Mouse (Mus musculus) CD4-positive naive resting alpha-beta T cell, adult 57 days (primary cell): ENCODE measurements around the gene Lexm. TPM values are rescaled to one million over a fixed set of nuclear protein-coding genes. Genes with fewer than 3 reads are reported as not detected.

Experiments
- total RNA-seq: library from RNA; stranded (reverse); gene quantifications from one replicate; pipeline ENCODE4 v1.2.4, GENCODE M21; 2023

Gene Lexm
- not detected for total RNA-seq

DNA sequence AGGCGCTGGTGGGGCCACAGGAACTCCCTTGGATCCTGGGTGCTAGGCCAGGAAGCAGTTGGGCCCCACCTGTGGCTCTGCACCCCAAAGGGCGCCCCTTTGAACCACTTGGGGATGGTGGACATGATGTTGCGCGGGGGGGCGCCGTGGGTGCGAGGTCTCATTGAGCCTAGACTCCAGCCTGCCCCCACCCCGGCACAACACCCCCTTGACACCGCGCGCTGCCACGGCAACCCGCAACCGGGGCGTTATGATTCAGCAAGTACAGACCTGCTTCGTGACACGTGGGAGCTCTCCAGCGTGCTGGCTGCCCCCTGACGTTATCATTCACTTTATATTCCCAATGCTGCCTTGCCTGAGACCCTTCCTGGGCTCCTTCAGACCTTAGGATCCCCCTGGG lies at the start of gene Lexm:
Lexm (minus strand) TSS at position 186 of the 400 bp plus-strand sequence.

DNA sequence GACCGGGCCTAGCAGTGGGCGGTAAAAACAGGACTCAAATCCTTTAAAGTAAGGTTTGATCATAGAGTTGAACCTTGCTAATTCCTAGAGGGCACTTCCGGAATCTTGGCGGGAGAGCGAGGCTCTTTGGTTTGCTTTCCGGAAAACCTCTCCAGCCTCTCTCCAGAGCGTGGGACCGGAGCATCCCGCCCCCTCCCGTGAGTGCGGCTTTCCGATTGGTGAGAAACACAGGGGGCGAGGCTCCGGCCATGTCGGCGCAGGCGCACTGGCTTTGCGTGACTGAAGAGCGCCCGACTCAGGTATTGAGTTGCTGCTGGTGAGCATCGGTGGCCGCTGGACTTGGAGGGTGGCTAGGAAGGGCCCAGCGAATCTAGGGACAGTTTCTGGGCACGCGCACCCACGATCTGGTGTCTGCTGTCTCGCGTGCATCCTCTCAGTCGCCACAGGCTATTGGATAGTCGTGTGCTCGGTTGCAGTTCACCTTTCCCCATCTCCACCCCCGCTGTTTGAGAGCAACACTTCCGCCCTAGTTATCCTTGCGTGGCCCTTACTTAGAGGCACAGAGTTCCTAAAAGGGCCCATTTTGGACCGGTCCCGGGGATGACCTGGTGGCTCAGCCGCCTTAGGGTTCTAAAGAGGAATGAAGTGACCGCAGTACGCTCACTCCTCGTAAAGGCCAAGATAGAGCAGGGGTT lies 33.9 kb upstream of the Lexm start, which contains the start of gene Pars2:
Pars2 (plus strand) TSS at position 237 of the 695 bp plus-strand sequence.

DNA sequence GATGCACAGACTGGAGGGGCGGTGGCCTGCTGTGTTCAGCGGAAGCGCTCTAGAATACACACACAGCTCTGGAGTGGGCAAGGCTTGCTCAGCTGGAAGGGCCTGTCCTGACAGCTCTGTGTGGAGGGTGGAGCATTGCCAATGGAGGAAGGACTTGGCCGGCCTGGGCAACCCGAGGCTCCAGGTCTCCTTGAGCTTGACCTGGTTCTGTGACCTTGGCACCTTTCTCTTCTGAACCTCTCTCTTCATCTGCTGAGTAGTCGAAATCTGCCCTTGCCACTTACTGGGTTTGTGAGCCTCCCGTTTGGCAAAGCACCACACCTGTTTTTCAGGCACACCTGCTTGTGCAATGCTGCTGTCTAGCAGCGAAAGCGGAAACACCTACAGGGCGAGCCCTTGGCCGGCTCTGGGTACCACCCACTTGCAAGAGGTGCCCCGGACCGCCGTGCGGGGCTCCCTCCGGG lies 5.0 kb upstream of the Lexm start, which contains the start of gene Ttc22:
Ttc22 (plus strand) TSS at position 403 of the 464 bp plus-strand sequence.

DNA sequence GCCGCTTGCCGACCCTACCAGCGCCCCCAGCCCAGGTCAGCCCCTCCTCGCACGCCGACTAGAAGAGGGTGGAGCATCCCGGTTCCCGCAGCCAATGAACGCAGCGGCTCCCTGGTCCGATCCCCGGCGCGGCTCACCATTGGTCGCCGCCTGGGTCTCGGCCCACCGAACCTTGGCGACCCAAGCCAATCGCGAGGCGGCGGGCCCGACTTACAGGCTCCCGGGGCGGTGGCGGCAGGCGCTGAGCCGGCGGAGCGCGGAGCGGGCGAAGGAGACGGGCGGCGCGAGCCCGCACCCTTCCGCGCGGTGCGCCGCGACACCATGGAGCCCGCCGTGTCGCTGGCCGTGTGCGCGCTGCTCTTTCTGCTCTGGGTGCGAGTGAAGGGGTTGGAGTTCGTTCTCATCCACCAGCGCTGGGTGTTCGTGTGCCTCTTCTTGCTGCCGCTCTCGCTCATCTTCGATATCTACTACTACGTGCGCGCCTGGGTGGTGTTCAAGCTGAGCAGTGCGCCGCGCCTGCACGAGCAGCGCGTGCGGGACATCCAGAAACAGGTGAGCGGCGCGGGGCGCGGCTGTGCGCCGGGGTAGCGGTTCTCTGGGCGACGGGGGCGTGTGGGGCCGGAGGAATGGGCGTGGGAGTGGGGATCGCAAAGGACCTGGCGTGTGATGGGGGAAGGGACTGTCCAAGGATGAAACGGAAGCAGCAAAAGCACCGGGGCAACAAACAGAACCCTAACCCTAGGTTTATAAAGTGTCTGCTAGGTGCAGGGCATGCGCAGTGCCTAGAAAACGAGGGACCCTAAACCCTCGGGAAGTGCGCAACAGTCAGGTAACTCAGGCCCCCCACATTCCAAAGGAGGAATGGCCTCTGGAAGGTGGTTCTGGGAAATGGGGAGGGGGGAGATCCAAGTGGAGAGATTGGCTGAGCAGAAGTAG lies 55.9 kb downstream of the Lexm start, which contains the start of gene Dhcr24:
Dhcr24 (plus strand) TSS at position 193 of the 936 bp plus-strand sequence.

Other genes with a start within 250 kb of the Lexm start
- gene Pcsk9, start 152.9 kb downstream of the Lexm start, total RNA-seq = not detected
- gene Bsnd, start 125.0 kb downstream of the Lexm start, total RNA-seq = not detected
- 23.4 TPM for gene Dhcr24, start 56.2 kb downstream of the Lexm start, total RNA-seq
- gene Ttc22, start 5.2 kb upstream of the Lexm start, total RNA-seq = not detected
- 6.8 TPM for gene Pars2, start 33.8 kb upstream of the Lexm start, total RNA-seq
- gene Ttc4, start 61.7 kb upstream of the Lexm start, total RNA-seq = 38.4 TPM
- not detected for gene Mroh7, start 113.7 kb upstream of the Lexm start, total RNA-seq
- gene Fam151a, start 116.6 kb upstream of the Lexm start, total RNA-seq = not detected
- 2.7 TPM for gene Acot11, start 187.8 kb upstream of the Lexm start, total RNA-seq